Mouse (Mus musculus) ES-Bruce4 (cell line): ENCODE results near the gene Kif2c.

Source experiments
- CTCF ChIP-seq: IDR thresholded peaks from one replicate; pipeline ENCODE4 v1.8.1; 2011; ENCODE audit warnings: low read depth, low read length
- EP300 ChIP-seq: IDR thresholded peaks from 2 replicates; pipeline ENCODE4 v1.6.1; 2011; ENCODE audit warnings: low read depth, low read length; ENCODE audit not compliant: insufficient read depth
- POLR2A ChIP-seq: IDR thresholded peaks from one replicate; pipeline ENCODE4 v1.8.1; 2011; ENCODE audit warnings: low read length; ENCODE audit not compliant: insufficient read depth

DNA sequence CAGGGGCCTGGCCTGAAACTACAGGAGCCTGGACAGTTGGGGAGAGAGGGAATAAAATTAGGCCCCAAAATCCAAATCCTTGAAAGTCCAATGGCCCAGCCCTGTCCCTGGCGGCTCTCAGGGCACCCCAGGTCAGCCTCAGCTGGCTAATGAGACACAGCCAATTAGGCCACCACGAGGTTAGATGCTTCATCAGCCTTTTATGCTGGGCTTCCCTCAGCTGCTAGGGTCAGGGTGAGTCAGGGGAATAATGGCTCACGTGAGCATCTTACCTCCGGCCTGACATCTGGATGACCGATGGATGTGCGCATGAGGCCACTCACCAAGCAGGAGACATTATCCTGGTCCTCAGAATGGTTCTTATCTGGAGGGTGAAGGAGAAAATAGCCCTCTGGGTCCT, 51.6 kb downstream of the Kif2c start:
- TF ChIP-seq EP300, result 0 out of 2 replicates have a peak, but pooled peaks have one; percentile 29
- TF ChIP-seq POLR2A, result no peak
- no peak for TF ChIP-seq CTCF
